In the genomic region with DNA sequence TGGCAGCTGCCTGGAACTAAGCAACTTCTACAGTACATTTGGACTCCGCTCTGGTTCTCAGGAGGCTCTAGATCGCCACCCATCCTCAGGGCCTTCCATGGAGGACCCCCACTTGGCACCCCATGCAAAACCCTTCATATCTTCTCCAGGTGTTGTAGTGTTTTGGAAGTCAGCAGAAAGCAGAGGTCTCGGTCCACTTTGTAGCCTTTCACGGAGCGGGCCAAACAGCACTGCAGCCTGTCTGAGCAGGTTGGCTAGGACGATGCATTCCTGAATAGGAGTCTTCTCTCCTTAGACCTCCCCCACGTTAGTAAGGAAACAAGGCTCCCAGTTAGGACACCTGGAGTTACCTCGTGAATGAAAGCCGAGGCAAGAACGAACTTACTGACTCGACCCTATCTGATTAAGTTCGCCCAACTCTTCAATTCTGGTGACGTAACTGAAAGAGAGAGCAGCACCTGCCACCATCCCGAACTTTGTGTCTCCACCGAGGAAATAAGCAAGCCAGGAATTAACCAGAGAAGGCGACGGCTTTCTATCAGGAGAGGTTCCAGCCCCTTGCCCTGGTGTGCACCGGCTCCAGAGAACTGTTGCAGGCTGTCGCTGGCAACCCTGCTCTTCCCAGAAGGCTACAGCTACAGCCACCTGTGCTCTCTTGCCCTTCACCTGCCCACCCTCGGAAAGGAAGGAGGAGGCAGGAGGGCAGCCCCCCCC, we compare ENCODE assay signal across 8 mouse cellular contexts. TPM values are rescaled to one million over a fixed set of nuclear protein-coding genes. Genes with fewer than 3 reads are reported as not detected.
DNase-seq lines count a peak whose midpoint lies in the region; ATAC-seq lines count a peak whose summit lies in the region.

No protein-coding gene starts in this region.

- peak; percentile 35 for DNase-seq in kidney, adult 18-20 months
- DNase-seq in kidney, postnatal 14 days, result no peak
- peak; percentile 26 for DNase-seq in hindbrain, embryonic 11.5 days (ENCODE audit: low spot score)
- peak; percentile 35 for DNase-seq in midbrain, embryonic 14.5 days
- no peak for DNase-seq in B cell, adult 2 months
- DNase-seq in thymus, postnatal 4 days, result no peak
- DNase-seq in frontal cortex, postnatal 14 days (ENCODE audit: low spot score in 2 of 2), result no peak

- WGBS in hindbrain, embryonic 11.5 days, result 17% methylated on average over 19 of the region's 20 CpGs
- 21% methylated on average over 20 of the region's 20 CpGs for WGBS in midbrain, embryonic 14.5 days

- ATAC-seq in hindbrain, embryonic 11.5 days (ENCODE audit: low FRiP score), result no peak
- ATAC-seq in midbrain, embryonic 14.5 days (ENCODE audit: low FRiP score, low TSS enrichment), result no peak

- peaks cover 18% of the 10 kb centered on the region for H3K27me3 ChIP-seq in hindbrain, embryonic 11.5 days (ENCODE audit: control insufficient read depth, insufficient read depth, low read length)
- H3K27me3 ChIP-seq in midbrain, embryonic 14.5 days (ENCODE audit: control insufficient read depth, insufficient read depth, low read length), result peaks cover 13% of the 10 kb centered on the region; the same call in 1 of the 2 replicates

- no peak overlapping the region for H3K27ac ChIP-seq in brown adipose tissue, adult 24 weeks (replicated peaks; ENCODE audit: low read depth, low read length)
- no peak overlapping the region for H3K27ac ChIP-seq in hindbrain, embryonic 11.5 days (ENCODE audit: low read depth, low read length)
- H3K27ac ChIP-seq in midbrain, embryonic 14.5 days (replicated peaks; ENCODE audit: low read depth, low read length), result no peak overlapping the region

- no peaks in the 10 kb centered on the region for H3K36me3 ChIP-seq in hindbrain, embryonic 11.5 days (ENCODE audit: control insufficient read depth, insufficient read depth, low read length)
- no peaks in the 10 kb centered on the region for H3K36me3 ChIP-seq in midbrain, embryonic 14.5 days (ENCODE audit: control insufficient read depth, insufficient read depth, low read length)

- peak overlapping the region; percentile 79 for H3K9ac ChIP-seq in hindbrain, embryonic 11.5 days (ENCODE audit: low read depth, low read length)
- H3K9ac ChIP-seq in midbrain, embryonic 14.5 days (replicated peaks; ENCODE audit: low read length), result peak overlapping the region; percentile 86

- H3K4me1 ChIP-seq in brown adipose tissue, adult 24 weeks (ENCODE audit: control insufficient read depth, insufficient read depth, insufficient read length, low read length), result peaks cover 3% of the 10 kb centered on the region; the same call in 1 of the 2 replicates
- no peaks in the 10 kb centered on the region for H3K4me1 ChIP-seq in hindbrain, embryonic 11.5 days (replicated peaks; ENCODE audit: control insufficient read depth, insufficient read depth, low read length)
- H3K4me1 ChIP-seq in midbrain, embryonic 14.5 days (ENCODE audit: control insufficient read depth, insufficient read depth, low read length), result peaks cover 16% of the 10 kb centered on the region; the same call in 1 of the 2 replicates

- no peaks in the 10 kb centered on the region for H3K9me3 ChIP-seq in hindbrain, embryonic 11.5 days (ENCODE audit: control insufficient read depth, low read length)
- no peaks in the 10 kb centered on the region for H3K9me3 ChIP-seq in midbrain, embryonic 14.5 days (ENCODE audit: control insufficient read depth, low read length)

- peak overlapping the region; percentile 85 for H3K4me2 ChIP-seq in hindbrain, embryonic 11.5 days (replicated peaks; ENCODE audit: low read depth, low read length)
- peak overlapping the region; percentile 78 for H3K4me2 ChIP-seq in midbrain, embryonic 14.5 days (ENCODE audit: low read length)

- H3K4me3 ChIP-seq in brown adipose tissue, adult 24 weeks (ENCODE audit: insufficient read depth, low read depth, low read length), result peak overlapping the region; percentile 87
- H3K4me3 ChIP-seq in hindbrain, embryonic 11.5 days (ENCODE audit: low read depth, low read length), result peak overlapping the region; percentile 84
- peak overlapping the region; percentile 82 for H3K4me3 ChIP-seq in midbrain, embryonic 14.5 days (replicated peaks; ENCODE audit: low read depth, low read length)

RNA-seq across cellular contexts. Expression of a gene that starts 5.3 kb away (rescaled TPM):
- 0.87 and 1.0 TPM in 2 replicates for polyA plus RNA-seq in brown adipose tissue, adult 24 weeks (2012; ENCODE audit: insufficient read depth, insufficient read length, missing spikeins)
- 12.0 and 13.7 TPM in 2 replicates for polyA plus RNA-seq in hindbrain, embryonic 11.5 days (2014; fragmentation: Nextera tagmentation; extraction: Ambion mirVana)
- polyA plus RNA-seq in midbrain, embryonic 14.5 days (2014; fragmentation: Nextera tagmentation; extraction: Ambion mirVana), result 18.9 and 21.3 TPM in 2 replicates

Comparison
In these comparisons a context has a peak if more than half of its experiments do, and no peak if none do; other contexts are left out.
1. DNase-seq: peak in kidney, adult 18-20 months (single experiment), hindbrain, embryonic 11.5 days (single experiment) and midbrain, embryonic 14.5 days (single experiment); none in kidney, postnatal 14 days (single experiment), B cell, adult 2 months (0 of 2), thymus, postnatal 4 days (single experiment) and frontal cortex, postnatal 14 days (0 of 2).
2. Peak in every context shown above with its lines, with median percentiles within 50 percentile points of each other: H3K4me3 ChIP-seq.